Mouse (Mus musculus) lung, embryonic 15.5 days (tissue): ENCODE results near the gene Gm16405. TPM values are rescaled to one million over a fixed set of nuclear protein-coding genes. Genes with fewer than 3 reads are reported as not detected.
"Not testable (repeated sequence)": the region's sequence is repeated elsewhere in the genome, so short reads cannot be mapped to it uniquely, and the experiment has no call there.

Experiments
- ATAC-seq: fragments of 200-750 bp; cut with Nextera tagmentation; 2 replicates; pipeline ENCODE4 v1.8.0; 2017; ENCODE audit warnings: moderate number of reproducible peaks, borderline replicate concordance; ENCODE audit not compliant: low FRiP score, low TSS enrichment; ENCODE audit errors: extremely low read depth
- H3K27ac ChIP-seq: fragments of 300-500 bp; sonication (generic); 2 replicates; pipeline ENCODE4 v1.5.1; 2015; ENCODE audit warnings: moderate library complexity, mild to moderate bottlenecking, inconsistent platforms
- H3K27me3 ChIP-seq: fragments of 300-500 bp; sonication (generic); 2 replicates; pipeline ENCODE4 v1.6.1; 2015; ENCODE audit warnings: inconsistent platforms
- H3K36me3 ChIP-seq: fragments of 300-500 bp; sonication (generic); 2 replicates; pipeline ENCODE4 v1.6.1; 2015; ENCODE audit warnings: inconsistent platforms
- H3K4me1 ChIP-seq: fragments of 300-500 bp; sonication (generic); 2 replicates; pipeline ENCODE4 v1.6.1; 2015; ENCODE audit warnings: inconsistent platforms
- H3K4me2 ChIP-seq: fragments of 300-500 bp; sonication (generic); 2 replicates; pipeline ENCODE4 v1.6.1; 2015; ENCODE audit warnings: inconsistent platforms, mild to moderate bottlenecking, moderate library complexity
- H3K4me3 ChIP-seq: fragments of 300-500 bp; sonication (generic); 2 replicates; pipeline ENCODE4 v1.5.1; 2015; ENCODE audit warnings: mild to moderate bottlenecking, inconsistent platforms
- H3K9ac ChIP-seq: fragments of 300-500 bp; sonication (generic); 2 replicates; pipeline ENCODE4 v1.6.1; 2015; ENCODE audit warnings: inconsistent platforms
- H3K9me3 ChIP-seq: fragments of 300-500 bp; sonication (generic); 2 replicates; pipeline ENCODE4 v1.6.1; 2016; ENCODE audit warnings: inconsistent platforms
- WGBS: fragments of 180-500 bp; shearing (Covaris S2); methylation state at CpG from one replicate; pipeline ENCODE4 v1.1.7; 2015; 5-methylcytosine and 5-hydroxymethylcytosine counted together
- polyA plus RNA-seq: library from polyadenylated mRNA; unstranded; fragments of >200 nt; fragmentation: Nextera tagmentation; extraction: Ambion mirVana; gene quantifications from 2 replicates; pipeline ENCODE4 v1.2.1, GENCODE M21; 2015

Gene Gm16405
- not detected in 2 replicates for polyA plus RNA-seq

- not testable (repeated sequence) for ATAC-seq
- no CpG with 5 or more reads among the region's 7 CpGs for WGBS
Observed at GRCm38 (mm10) chrX:54530908-54531307, at the start of gene Gm16405. Gene Gm16405, plus strand, starts transcription at chrX:54531208.

More at GRCm38 (mm10) chrX:54530908-54531307, at the start of gene Gm16405:
- H3K27ac ChIP-seq, H3K4me2 ChIP-seq, H3K9me3 ChIP-seq, H3K4me3 ChIP-seq, H3K9ac ChIP-seq, H3K4me1 ChIP-seq, H3K36me3 ChIP-seq, H3K27me3 ChIP-seq: not testable (repeated sequence)

Other genes starting within 250 kb of the Gm16405 start
- not detected in 2 replicates for gene Gm16430, start 91.0 kb downstream of the Gm16405 start, polyA plus RNA-seq